Mouse (Mus musculus) adipose tissue, adult 10 weeks (tissue): ENCODE measurements around the gene Atoh7. TPM values are rescaled to one million over a fixed set of nuclear protein-coding genes. Genes with fewer than 3 reads are reported as not detected.

Experiments
- polyA plus RNA-seq: library from polyadenylated mRNA; stranded (reverse); fragments of 350-450 nt; fragmentation: Illumina TruSeq; extraction: RNeasy Lipid Tissue Mini Kit (QIAGEN cat#74804); gene quantifications from one replicate; pipeline ENCODE4 v1.2.3, GENCODE M21; 2014; ENCODE audit warnings: low read depth, low replicate concordance

The Atoh7 gene
- polyA plus RNA-seq = not detected

GRCm38 (mm10) chr10:63099521-63099920 is at the start of gene Atoh7:
Atoh7 (plus strand) TSS chr10:63099651.

GRCm38 (mm10) chr10:63059862-63060261 is 39.6 kb upstream of the Atoh7 start, which contains the start of gene Pbld1:
Pbld1 (plus strand) TSS chr10:63060162.

Other genes starting within 250 kb of the Atoh7 start
- 0.43 TPM for gene Tet1, start 190.7 kb upstream of the Atoh7 start, polyA plus RNA-seq
- gene Slc25a16, start 179.0 kb upstream of the Atoh7 start, polyA plus RNA-seq = 30.6 TPM
- 2.9 TPM for gene Dna2, start 152.6 kb upstream of the Atoh7 start, polyA plus RNA-seq
- 8.2 TPM for gene Rufy2, start 119.4 kb upstream of the Atoh7 start, polyA plus RNA-seq
- gene Hnrnph3, start 75.4 kb upstream of the Atoh7 start, polyA plus RNA-seq = 56.8 TPM
- gene Pbld2, start 75.3 kb upstream of the Atoh7 start, polyA plus RNA-seq = 6.3 TPM
- gene Pbld1, start 39.5 kb upstream of the Atoh7 start, polyA plus RNA-seq = 3.2 TPM
- 0.21 TPM for gene Mypn, start 104.3 kb downstream of the Atoh7 start, polyA plus RNA-seq
- gene Herc4, start 144.2 kb downstream of the Atoh7 start, polyA plus RNA-seq = 29.4 TPM